Mouse (Mus musculus): ENCODE data around the gene 4921504E06Rik. TPM values are rescaled to one million over a fixed set of nuclear protein-coding genes. Genes with fewer than 3 reads are reported as not detected.

4921504E06Rik gene
- total RNA-seq, 2 experiments from 2014 or later = not detected

DNA sequence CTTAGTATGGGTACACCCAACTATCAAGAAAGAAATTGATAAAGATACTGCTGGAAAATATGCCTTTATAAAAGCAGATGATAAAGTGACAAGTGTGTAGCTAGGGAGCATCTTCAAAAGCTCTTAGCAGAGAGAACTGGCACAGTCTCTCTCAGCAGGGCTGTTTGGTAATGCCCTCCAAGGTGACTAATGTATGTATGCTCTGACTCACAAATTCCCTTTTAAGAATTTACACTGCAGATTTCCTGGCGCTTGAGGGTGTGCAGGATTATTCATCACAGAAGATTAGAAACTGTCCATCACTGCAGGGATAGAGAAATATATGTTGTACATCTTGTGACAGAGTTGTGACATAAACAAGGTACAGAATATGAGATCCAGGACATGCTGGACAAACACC lies 12.8 kb downstream of the 4921504E06Rik start:
- intact Hi-C loops (cut with DNase I) = no loop called here
- no peak for TF ChIP-seq CTCF (IDR thresholded peaks at IDR 0.05)
- H3K27ac ChIP-seq = no peak overlapping the region
- no peak for DNase-seq
- H3K4me3 ChIP-seq = no peak overlapping the region

- Histone ChIP-seq H3K27ac (no peak overlapping the region), H3K4me3 (no peak overlapping the region)
- no peak for TF ChIP-seq CTCF (IDR thresholded peaks at IDR 0.05)
- intact Hi-C loops (cut with DNase I) = loop anchor here (2.0 to 5.0 kb wide), 3 partner anchors 128 to 389 kb away; partner anchors contain the start of gene Otud1
- no peak for DNase-seq
Measured at GRCm38 (mm10) chr2:19529428-19529827, 24.3 kb downstream of the 4921504E06Rik start.

GRCm38 (mm10) chr2:19528797-19529196 lies 24.9 kb downstream of the 4921504E06Rik start:
- peak; percentile 88 for TF ChIP-seq CTCF (IDR thresholded peaks at IDR 0.05)
- no peak overlapping the region for H3K27ac ChIP-seq
- H3K4me3 ChIP-seq = no peak overlapping the region
- intact Hi-C loops (cut with DNase I) = loop anchor here (2.0 to 5.0 kb wide), 3 partner anchors 129 to 390 kb away; partner anchors contain the start of gene Otud1
- peak; percentile 42 for DNase-seq

DNA sequence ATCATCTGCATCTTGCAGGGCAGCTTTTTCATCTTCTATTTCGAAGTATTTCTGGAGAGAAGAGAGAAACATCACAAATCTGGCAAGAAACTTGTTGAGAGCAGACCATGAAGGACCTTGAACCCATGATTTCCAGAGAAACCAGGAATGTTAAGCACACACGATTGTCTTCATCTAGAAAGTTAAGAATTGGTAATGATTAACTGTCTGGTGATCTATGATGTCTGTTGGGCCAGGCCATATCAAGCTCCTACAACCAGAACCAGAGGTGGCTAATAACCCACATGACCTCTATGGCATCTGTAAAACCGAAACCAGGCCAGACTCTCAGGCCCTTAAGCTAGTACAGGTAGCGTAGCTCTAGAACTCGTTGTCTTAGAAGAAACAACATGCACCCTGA lies 29.6 kb downstream of the 4921504E06Rik start:
- Histone ChIP-seq H3K4me3 (no peak overlapping the region), H3K27ac (no peak overlapping the region)
- DNase-seq = no peak
- no peak for TF ChIP-seq CTCF (IDR thresholded peaks at IDR 0.05)
- intact Hi-C loops (cut with DNase I) = no loop called here

DNA sequence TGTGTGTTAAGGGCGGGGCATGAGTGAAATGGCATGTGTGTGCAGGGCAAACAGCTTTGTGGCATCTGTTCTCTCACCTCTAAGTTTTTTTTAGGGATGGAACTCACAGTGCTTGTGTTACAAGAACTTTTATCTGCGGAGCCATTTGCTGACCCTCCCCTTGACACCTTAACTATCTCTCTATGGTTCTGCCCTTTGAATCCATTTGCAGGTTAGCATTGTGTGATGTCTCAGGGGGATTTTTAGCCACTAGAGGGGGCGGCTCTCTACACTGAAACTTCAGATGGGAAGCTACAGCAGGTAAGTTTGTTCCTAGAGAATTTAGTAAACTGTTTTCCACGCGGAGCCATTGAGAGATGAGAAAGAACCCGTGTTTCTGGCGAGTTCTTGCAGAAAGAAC lies 32.1 kb downstream of the 4921504E06Rik start:
- peak; percentile 63 for TF ChIP-seq CTCF (IDR thresholded peaks at IDR 0.05)
- DNase-seq = peak; percentile 22
- intact Hi-C loops (cut with DNase I) = no loop called here
- no peak overlapping the region for H3K27ac ChIP-seq
- no peak overlapping the region for H3K4me3 ChIP-seq

DNA sequence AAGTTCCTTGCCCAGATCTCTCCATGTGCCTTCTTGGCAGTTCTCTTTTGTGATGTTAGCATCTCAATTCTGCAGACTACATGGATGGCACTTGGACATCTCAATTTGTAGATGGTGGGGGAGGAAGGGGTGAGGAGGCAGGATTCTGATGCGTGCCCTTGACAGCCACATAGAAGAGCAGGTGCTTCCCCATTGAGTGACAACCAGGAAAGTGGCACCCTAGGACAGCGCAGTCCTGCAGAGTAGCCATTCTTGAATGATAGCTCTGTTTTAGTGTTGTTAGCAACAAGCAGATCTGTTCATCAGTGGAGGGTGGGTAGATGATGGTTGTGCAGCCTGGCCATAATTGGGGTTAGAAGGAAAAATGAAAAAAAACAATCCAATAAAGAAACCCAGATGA lies 33.1 kb downstream of the 4921504E06Rik start:
- intact Hi-C loops (cut with DNase I) = loop anchor here (1.0 kb wide), 1 partner anchor 105 kb away; no protein-coding TSS in a partner anchor
- H3K27ac ChIP-seq = no peak overlapping the region
- no peak for TF ChIP-seq CTCF (IDR thresholded peaks at IDR 0.05)
- no peak for DNase-seq
- no peak overlapping the region for H3K4me3 ChIP-seq

GRCm38 (mm10) chr2:19519768-19520167 lies 33.9 kb downstream of the 4921504E06Rik start:
- no peak overlapping the region for H3K4me3 ChIP-seq
- peak; percentile 71 for TF ChIP-seq CTCF (IDR thresholded peaks at IDR 0.05)
- peak; percentile 17 for DNase-seq
- H3K27ac ChIP-seq = no peak overlapping the region
- intact Hi-C loops (cut with DNase I) = loop anchor here (1.0 kb wide), 1 partner anchor 104 kb away; no protein-coding TSS in a partner anchor

GRCm38 (mm10) chr2:19517952-19518351 lies 35.8 kb downstream of the 4921504E06Rik start:
- no peak for TF ChIP-seq CTCF (IDR thresholded peaks at IDR 0.05)
- no peak for DNase-seq
- Histone ChIP-seq H3K27ac (no peak overlapping the region), H3K4me3 (no peak overlapping the region)
- intact Hi-C loops (cut with DNase I) = no loop called here

- intact Hi-C loops (cut with DNase I) = no loop called here
- no peak for DNase-seq
- H3K27ac ChIP-seq = no peak overlapping the region
- no peak for TF ChIP-seq CTCF (IDR thresholded peaks at IDR 0.05)
- no peak overlapping the region for H3K4me3 ChIP-seq
Measured at GRCm38 (mm10) chr2:19512381-19512780, 41.3 kb downstream of the 4921504E06Rik start.

GRCm38 (mm10) chr2:19511032-19511431 lies 42.7 kb downstream of the 4921504E06Rik start:
- no peak for TF ChIP-seq CTCF (IDR thresholded peaks at IDR 0.05)

DNA sequence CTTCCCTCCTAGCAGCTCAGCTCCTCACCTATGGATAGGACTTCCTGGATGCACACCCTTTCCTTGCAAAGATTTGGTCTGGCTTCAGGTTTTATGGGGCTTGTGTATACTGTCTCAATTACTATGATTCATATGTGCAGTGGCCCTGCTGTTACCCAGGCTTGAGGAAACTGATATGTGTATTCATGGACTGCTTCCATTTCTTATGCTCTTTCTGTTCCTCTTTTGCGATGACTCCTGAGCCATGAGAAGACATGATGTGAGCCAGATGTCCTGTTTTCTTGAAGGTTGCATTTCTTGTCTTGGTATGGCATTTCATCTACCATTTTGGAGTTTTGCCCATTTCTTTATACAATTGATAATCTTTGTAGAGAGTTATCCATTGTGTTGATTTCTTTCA lies 48.0 kb downstream of the 4921504E06Rik start:
- H3K4me3 ChIP-seq = no peak overlapping the region
- H3K27ac ChIP-seq = no peak overlapping the region
- intact Hi-C loops (cut with DNase I) = no loop called here
- no peak for DNase-seq
- TF ChIP-seq CTCF (IDR thresholded peaks at IDR 0.05) = no peak

More at GRCm38 (mm10) chr2:19511032-19511431, 42.7 kb downstream of the 4921504E06Rik start:
- no peak for DNase-seq
- Histone ChIP-seq H3K27ac (no peak overlapping the region), H3K4me3 (no peak overlapping the region)
- intact Hi-C loops (cut with DNase I) = no loop called here

DNA sequence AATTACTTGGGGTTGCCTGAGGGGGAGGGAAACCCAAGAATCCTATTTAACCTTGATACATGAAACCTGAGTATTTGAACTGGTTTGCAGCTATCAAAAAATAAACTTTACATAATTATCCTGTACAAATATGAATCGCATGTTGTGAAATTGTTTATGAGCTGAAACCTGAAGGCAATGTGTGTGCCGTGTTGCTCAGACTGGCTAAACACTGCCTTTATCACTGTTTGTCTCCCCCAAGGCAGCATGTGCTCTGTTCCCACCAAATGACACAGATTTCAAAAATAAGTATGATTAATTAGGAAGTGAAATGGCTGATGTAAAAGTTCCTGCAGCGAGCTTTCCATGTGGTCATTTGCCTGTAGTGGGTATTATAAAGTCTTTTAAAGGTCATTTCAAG lies 63.5 kb downstream of the 4921504E06Rik start:
- no peak overlapping the region for H3K4me3 ChIP-seq
- DNase-seq = no peak
- intact Hi-C loops (cut with DNase I) = no loop called here
- TF ChIP-seq CTCF (IDR thresholded peaks at IDR 0.05) = no peak
- H3K27ac ChIP-seq = no peak overlapping the region

DNA sequence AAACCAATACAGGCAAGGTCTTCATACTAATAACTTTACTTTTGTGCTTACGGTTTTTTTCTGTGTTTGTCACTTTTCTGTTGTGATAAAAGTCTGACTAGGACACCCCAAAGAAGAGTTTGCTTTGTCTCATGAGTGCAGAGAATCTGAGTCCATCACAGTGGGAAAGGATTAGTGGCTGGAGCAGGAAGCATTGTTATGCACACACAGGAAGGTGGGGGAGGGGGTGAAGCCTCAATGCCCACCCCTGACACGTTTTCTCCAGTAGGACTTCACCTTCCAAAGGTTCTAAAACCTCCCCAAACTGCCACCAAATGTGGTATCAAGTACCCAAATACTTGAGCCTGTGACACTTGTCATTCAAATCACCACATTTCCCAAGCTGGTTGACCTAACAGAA lies 91.8 kb downstream of the 4921504E06Rik start:
- intact Hi-C loops (cut with DNase I) = no loop called here
- no peak for DNase-seq
- TF ChIP-seq CTCF (IDR thresholded peaks at IDR 0.05) = no peak
- Histone ChIP-seq H3K4me3 (no peak overlapping the region), H3K27ac (no peak overlapping the region)

- intact Hi-C loops (cut with DNase I) = no loop called here
- TF ChIP-seq CTCF (IDR thresholded peaks at IDR 0.05) = no peak
- Histone ChIP-seq H3K27ac (no peak overlapping the region), H3K4me3 (no peak overlapping the region)
- DNase-seq = no peak
Measured at GRCm38 (mm10) chr2:19458785-19459184, 94.9 kb downstream of the 4921504E06Rik start.

All from gastrocnemius, adult 2 months (tissue).